9 mouse cellular contexts compared by ENCODE assay signal in the genomic region with DNA sequence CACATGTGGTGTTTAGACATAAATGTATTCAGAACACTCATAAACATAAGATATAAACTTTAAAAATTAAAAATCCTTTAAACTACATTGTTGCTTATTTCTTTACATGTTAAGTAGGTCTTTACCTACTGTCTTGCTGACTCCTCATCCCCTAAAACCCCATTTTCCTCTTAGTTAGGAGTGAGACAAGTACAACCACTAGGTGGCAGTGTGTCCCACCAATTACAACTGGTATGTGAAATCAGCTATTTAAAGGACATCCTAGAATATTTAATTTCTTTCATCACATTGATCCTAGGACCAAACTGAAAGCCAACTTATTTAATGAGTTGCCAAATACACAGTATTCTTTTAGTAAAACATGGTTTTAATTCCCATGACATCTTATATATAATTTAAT. TPM values are rescaled to one million over a fixed set of nuclear protein-coding genes. Genes with fewer than 3 reads are reported as not detected.
DNase-seq lines count a peak whose midpoint lies in the region; ATAC-seq and TF ChIP-seq lines count a peak whose summit lies in the region.
"Had no signal": no experiment of that assay in that cellular context is flagged by ENCODE, and none has a peak within 500 bp of the region (broad histone marks: within the 10 kb centered on the region; RNA-seq: fewer than 3 reads in every experiment).

No protein-coding gene starts in this region.

- peak; percentile 33 to 92 (median 70); a peak in 5 of 6 replicates for TF ChIP-seq CTCF in MEL (IDR thresholded peaks at IDR 0.05 in 2 of 3, conservative IDR thresholded peaks at IDR 0.05 in 1 of 3; ENCODE audit: control insufficient read depth in 1 of 3, insufficient read depth in 1 of 3, low read depth in 2 of 3, low read length in 3 of 3, poor library complexity in 1 of 3, severe bottlenecking in 1 of 3)
- TF ChIP-seq CTCF in cerebellum, adult 2 months (IDR thresholded peaks at IDR 0.05; ENCODE audit: borderline replicate concordance, insufficient read depth, low read depth, low read length): peak; percentile 37; the same call in 1 of the 2 replicates
- TF ChIP-seq CTCF in forebrain, postnatal 0 days (IDR thresholded peaks at IDR 0.05; ENCODE audit: low read depth): peak; percentile 85
- peak; percentile 86 for TF ChIP-seq CTCF in lung, postnatal 0 days (IDR thresholded peaks at IDR 0.05)

- no peaks in the 10 kb centered on the region for H3K79me2 ChIP-seq in MEL (ENCODE audit: control insufficient read depth, insufficient read depth, low read length, poor library complexity)

- no peaks in the 10 kb centered on the region for H3K9me3 ChIP-seq in heart, embryonic 11.5 days (replicated peaks; ENCODE audit: control insufficient read depth, low read length)
- H3K9me3 ChIP-seq in MEL (replicated peaks; ENCODE audit: insufficient read depth, low read length): no peaks in the 10 kb centered on the region
- H3K9me3 ChIP-seq in forebrain, postnatal 0 days (ENCODE audit: low read length): no peaks in the 10 kb centered on the region
- H3K9me3 ChIP-seq in lung, postnatal 0 days (ENCODE audit: low read length): no peaks in the 10 kb centered on the region
- H3K9me3 ChIP-seq: lung, embryonic 15.5 days had no signal

- TF ChIP-seq POLR2A in MEL (IDR thresholded peaks at IDR 0.05; ENCODE audit: control insufficient read depth in 1 of 2, insufficient read depth in 1 of 2, low read depth in 1 of 2, low read length in 2 of 2, poor library complexity in 1 of 2): no peak
- TF ChIP-seq POLR2A in cerebellum, adult 2 months (IDR thresholded peaks at IDR 0.05; ENCODE audit: borderline replicate concordance, insufficient read depth, low read length): no peak

- no peak overlapping the region for H3K4me2 ChIP-seq in heart, embryonic 11.5 days
- no peak overlapping the region for H3K4me2 ChIP-seq in forebrain, postnatal 0 days (ENCODE audit: low read depth)
- H3K4me2 ChIP-seq in lung, postnatal 0 days (replicated peaks; ENCODE audit: low read depth, low read length): no peak overlapping the region
- H3K4me2 ChIP-seq: lung, embryonic 15.5 days had no signal

- H3K27me3 ChIP-seq in heart, embryonic 11.5 days (ENCODE audit: control insufficient read depth, insufficient read depth, low read length): no peaks in the 10 kb centered on the region
- no peaks in the 10 kb centered on the region for H3K27me3 ChIP-seq in MEL (ENCODE audit: control insufficient read depth in 1 of 2, insufficient read depth in 2 of 2, low read length in 2 of 2)
- no peaks in the 10 kb centered on the region for H3K27me3 ChIP-seq in cerebellum, adult 2 months (ENCODE audit: control insufficient read depth, insufficient read depth, low read length)
- H3K27me3 ChIP-seq in forebrain, postnatal 0 days (ENCODE audit: insufficient read depth, low read length): no peaks in the 10 kb centered on the region
- no peaks in the 10 kb centered on the region for H3K27me3 ChIP-seq in lung, postnatal 0 days (replicated peaks; ENCODE audit: insufficient read depth, low read length)
- H3K27me3 ChIP-seq: lung, embryonic 15.5 days had no signal

- no peak overlapping the region for H3K27ac ChIP-seq in heart, embryonic 11.5 days (ENCODE audit: low read depth, low read length)
- H3K27ac ChIP-seq in MEL (ENCODE audit: control insufficient read depth, low read depth, low read length): no peak overlapping the region
- H3K27ac ChIP-seq in cerebellum, adult 2 months (ENCODE audit: insufficient read depth, low read length): no peak overlapping the region
- H3K27ac ChIP-seq in forebrain, postnatal 0 days (ENCODE audit: low read depth, low read length): no peak overlapping the region
- H3K27ac ChIP-seq in lung, postnatal 0 days (ENCODE audit: low read length): no peak overlapping the region
- H3K27ac ChIP-seq: lung, embryonic 15.5 days had no signal

- no peak for TF ChIP-seq EP300 in MEL (IDR thresholded peaks at IDR 0.05; ENCODE audit: low read depth in 1 of 2, low read length in 2 of 2)
- TF ChIP-seq EP300 in lung, postnatal 0 days (IDR thresholded peaks at IDR 0.05): no peak

- no peaks in the 10 kb centered on the region for H3K36me3 ChIP-seq in heart, embryonic 11.5 days (ENCODE audit: control insufficient read depth, insufficient read depth, low read length)
- H3K36me3 ChIP-seq in MEL (ENCODE audit: control insufficient read depth in 1 of 2, insufficient read depth in 2 of 2, low read length in 2 of 2): no peaks in the 10 kb centered on the region; a peak in 1 of 4 replicates
- H3K36me3 ChIP-seq in forebrain, postnatal 0 days (ENCODE audit: insufficient read depth): peaks cover 16% of the 10 kb centered on the region
- H3K36me3 ChIP-seq in lung, postnatal 0 days (ENCODE audit: insufficient read depth, low read length): peaks cover 11% of the 10 kb centered on the region; the same call in 1 of the 2 replicates

- H3K4me1 ChIP-seq in heart, embryonic 11.5 days (ENCODE audit: control insufficient read depth, insufficient read depth, low read length): no peaks in the 10 kb centered on the region
- H3K4me1 ChIP-seq in MEL (ENCODE audit: control insufficient read depth in 1 of 2, insufficient read depth in 2 of 2, low read length in 2 of 2): no peaks in the 10 kb centered on the region
- H3K4me1 ChIP-seq in cerebellum, adult 2 months (ENCODE audit: control insufficient read depth, insufficient read depth, low read length): no peaks in the 10 kb centered on the region
- H3K4me1 ChIP-seq in forebrain, postnatal 0 days (ENCODE audit: insufficient read depth): no peaks in the 10 kb centered on the region
- H3K4me1 ChIP-seq in lung, postnatal 0 days (ENCODE audit: insufficient read depth, low read depth, low read length): no peaks in the 10 kb centered on the region
- H3K4me1 ChIP-seq: lung, embryonic 15.5 days had no signal

- no peak for ATAC-seq in heart, embryonic 11.5 days (replicated peaks; ENCODE audit: insufficient number of reproducible peaks, low FRiP score, low TSS enrichment)
- peak; percentile 60 for ATAC-seq in forebrain, postnatal 0 days
- ATAC-seq in lung, postnatal 0 days: peak; percentile 38; the same call in 1 of the 2 replicates

- peak; percentile 65 for DNase-seq in heart, adult 8-10 months (ENCODE audit: low spot score)
- DNase-seq in MEL (ENCODE audit: low read depth, low spot score): peak; percentile 81
- peak; percentile 61 to 66 for DNase-seq in cerebellum, adult 2 months
- peak; percentile 87 for DNase-seq in forebrain, postnatal 0 days
- peak; percentile 83 for DNase-seq in kidney, postnatal 10 days
- DNase-seq in lung, postnatal 0 days (ENCODE audit: low spot score): peak; percentile 83
- peak; percentile 48 for DNase-seq in right cerebral cortex, postnatal 25 days

- no peak overlapping the region for H3K9ac ChIP-seq in heart, embryonic 11.5 days (ENCODE audit: low read depth, low read length)
- H3K9ac ChIP-seq in MEL (ENCODE audit: control insufficient read depth, low read depth, low read length, poor library complexity, severe bottlenecking): no peak overlapping the region
- H3K9ac ChIP-seq in forebrain, postnatal 0 days: no peak overlapping the region
- no peak overlapping the region for H3K9ac ChIP-seq in lung, postnatal 0 days (replicated peaks; ENCODE audit: low read depth)
- H3K9ac ChIP-seq: lung, embryonic 15.5 days had no signal

- TF ChIP-seq RAD21 in MEL (IDR thresholded peaks at IDR 0.05; ENCODE audit: low read depth, low read length): peak; percentile 87

- H3K4me3 ChIP-seq in heart, embryonic 11.5 days (ENCODE audit: low read depth, low read length): no peak overlapping the region
- H3K4me3 ChIP-seq in MEL (ENCODE audit: control insufficient read depth in 1 of 2, insufficient read depth in 1 of 2, low read depth in 2 of 2, low read length in 2 of 2): no peak overlapping the region
- no peak overlapping the region for H3K4me3 ChIP-seq in cerebellum, adult 2 months (replicated peaks; ENCODE audit: insufficient read depth, low read depth, low read length)
- no peak overlapping the region for H3K4me3 ChIP-seq in forebrain, postnatal 0 days (ENCODE audit: low read depth, low read length)
- H3K4me3 ChIP-seq in lung, postnatal 0 days (ENCODE audit: low read depth, low read length): no peak overlapping the region
- H3K4me3 ChIP-seq: lung, embryonic 15.5 days had no signal

TF ChIP-seq in MEL, 35 proteins besides CTCF, POLR2A, EP300 and RAD21:
- TF ChIP-seq MEF2A (IDR thresholded peaks at IDR 0.05; ENCODE audit: extremely low read depth, insufficient replicate concordance, low read depth, low read length, poor library complexity, severe bottlenecking) (no peak), SMC3 (IDR thresholded peaks at IDR 0.05; ENCODE audit: low read depth, low read length) (peak; percentile 85), ZC3H11A (IDR thresholded peaks at IDR 0.05; ENCODE audit: low read depth, low read length) (peak; percentile 76)

RNA-seq across cellular contexts. Expression of gene Nrcam, which starts 36.4 kb away (rescaled TPM):
- under 1 TPM in 3 of 4 experiments, not detected in 1; 0.22 to 0.69 (median 0.55) TPM for total RNA-seq in heart, adult 8-10 months (2022)
- 0.84 and 1.6 TPM in 2 replicates for polyA plus RNA-seq in heart, embryonic 11.5 days (2014; fragmentation: Nextera tagmentation; extraction: Ambion mirVana)
- total RNA-seq in MEL (2012; rRNA removed): not detected in 2 replicates
- not detected for polyA plus RNA-seq in MEL (2012; ENCODE audit: insufficient read depth in 1 of 2, insufficient read length in 2 of 2, low read depth in 1 of 2, low replicate concordance in 2 of 2, missing spikeins in 1 of 2)
- 88.0 and 95.2 TPM in 2 replicates for polyA plus RNA-seq in cerebellum, adult 2 months (2012; rRNA removed)
- 147 and 185 TPM in 2 replicates for total RNA-seq in forebrain, postnatal 0 days (2014; rRNA removed)
- polyA plus RNA-seq in forebrain, postnatal 0 days (2015; fragmentation: Nextera tagmentation; extraction: Ambion mirVana): 87.5 and 101 TPM in 2 replicates
- 10.3 and 12.8 TPM in 2 replicates for polyA plus RNA-seq in lung, postnatal 0 days (2015; fragmentation: Nextera tagmentation; extraction: Ambion mirVana)
